Mouse (Mus musculus) right cerebral cortex, adult 18-20 months (tissue): Measurements from ENCODE around the gene Mfsd6.

ENCODE experiments used
- DNase-seq: peaks from one replicate; pipeline ENCODE4 v3.0.0; 2022; ENCODE audit warnings: mixed read lengths

Mfsd6 gene

GRCm38 (mm10) chr1:52638101-52638500, 89.2 kb downstream of the Mfsd6 start:
- no peak for DNase-seq

GRCm38 (mm10) chr1:52635932-52636331, 91.3 kb downstream of the Mfsd6 start:
- DNase-seq, result no peak

GRCm38 (mm10) chr1:52634251-52634650, 93.0 kb downstream of the Mfsd6 start:
- no peak for DNase-seq

GRCm38 (mm10) chr1:52631570-52631969, 95.7 kb downstream of the Mfsd6 start:
- DNase-seq, result no peak

GRCm38 (mm10) chr1:52630937-52631299, 96.3 kb downstream of the Mfsd6 start:
- peak; percentile 32 for DNase-seq

GRCm38 (mm10) chr1:52630248-52630936, 96.9 kb downstream of the Mfsd6 start, which contains the start of gene Nemp2:
Nemp2 (plus strand) TSS chr1:52630703.
- peak; percentile 94 for DNase-seq

- DNase-seq, result no peak
Measured at GRCm38 (mm10) chr1:52620442-52620841, 106.8 kb downstream of the Mfsd6 start.

GRCm38 (mm10) chr1:52618217-52618616, 109.0 kb downstream of the Mfsd6 start:
- no peak for DNase-seq

- DNase-seq, result no peak
Measured at GRCm38 (mm10) chr1:52608486-52608885, 118.8 kb downstream of the Mfsd6 start.

- DNase-seq, result no peak
Measured at GRCm38 (mm10) chr1:52607700-52608099, 119.6 kb downstream of the Mfsd6 start.
